Mouse (Mus musculus) c-Kit-positive CD71-positive TER-119-negative erythroid progenitor cells, embryonic 14.5 days (primary cell): Measurements from ENCODE around the gene Plxnb1.
A peak's percentile ranks its signal among the peaks of the same experiment; 100 is the strongest.

Experiments
- DNase-seq: peaks from one replicate; pipeline ENCODE4 v3.0.0-alpha.2; 2013; ENCODE audit warnings: low read depth

Gene Plxnb1

GRCm38 (mm10) chr9:109095137-109095982 is at the start of gene Plxnb1:
Plxnb1 (plus strand) TSS chr9:109095389.
- no peak for DNase-seq

DNA sequence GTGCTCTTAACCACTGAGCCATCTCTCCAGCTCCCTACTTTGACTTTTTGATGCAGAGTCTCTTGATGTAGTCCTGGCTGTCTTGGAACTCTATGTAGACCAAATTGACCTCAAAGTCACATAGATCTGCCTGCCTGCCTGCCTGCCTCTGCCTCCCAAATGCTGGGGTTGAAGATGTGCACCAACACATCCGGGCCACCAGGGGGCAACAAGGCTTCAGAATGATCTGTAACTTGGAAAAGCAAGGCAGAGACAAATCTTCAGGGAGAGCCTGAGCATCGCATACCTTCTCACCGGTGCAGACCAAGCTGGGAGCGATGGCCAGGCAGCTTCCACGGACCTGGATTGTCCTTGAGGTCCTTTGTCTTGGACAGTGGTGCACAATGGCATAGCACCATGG is 48.9 kb upstream of the Plxnb1 start:
- peak; percentile 56 for DNase-seq

GRCm38 (mm10) chr9:109049316-109049715 is 45.9 kb upstream of the Plxnb1 start:
- DNase-seq, result no peak

DNA sequence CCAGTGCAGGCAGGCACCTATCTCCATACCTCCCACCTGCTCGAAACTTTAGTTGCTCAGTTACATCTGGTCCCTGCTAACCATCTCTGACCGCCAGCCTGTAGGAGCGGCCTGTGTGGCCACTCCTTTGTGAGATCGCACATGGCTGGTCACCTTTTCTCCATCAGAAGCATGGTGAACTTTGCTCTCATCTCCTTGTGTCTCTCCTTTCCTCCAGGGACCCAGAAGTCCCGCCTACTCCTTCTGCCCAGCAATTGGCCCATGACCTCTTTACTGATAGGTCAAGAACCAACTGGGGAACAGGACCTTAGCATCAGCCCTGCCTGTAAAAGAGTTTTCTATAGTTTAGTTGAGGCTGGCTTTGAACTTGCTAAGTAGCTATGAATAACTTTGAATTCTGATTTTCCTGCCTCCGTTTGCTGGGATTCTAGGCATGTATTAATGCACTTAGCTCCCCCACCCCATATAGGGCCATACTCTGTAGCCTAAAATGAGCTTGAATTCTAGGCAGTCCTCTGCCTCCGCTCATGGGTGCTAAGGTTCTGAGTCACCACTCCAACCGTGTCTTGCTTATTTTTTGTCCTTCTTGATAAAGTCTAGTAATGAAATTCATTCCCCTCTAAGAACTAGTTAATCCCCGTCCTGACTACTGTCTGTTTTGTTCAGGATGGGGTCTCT is 45.1 kb upstream of the Plxnb1 start:
- no peak for DNase-seq

GRCm38 (mm10) chr9:109050674-109050997 is 44.6 kb upstream of the Plxnb1 start:
- no peak for DNase-seq

DNA sequence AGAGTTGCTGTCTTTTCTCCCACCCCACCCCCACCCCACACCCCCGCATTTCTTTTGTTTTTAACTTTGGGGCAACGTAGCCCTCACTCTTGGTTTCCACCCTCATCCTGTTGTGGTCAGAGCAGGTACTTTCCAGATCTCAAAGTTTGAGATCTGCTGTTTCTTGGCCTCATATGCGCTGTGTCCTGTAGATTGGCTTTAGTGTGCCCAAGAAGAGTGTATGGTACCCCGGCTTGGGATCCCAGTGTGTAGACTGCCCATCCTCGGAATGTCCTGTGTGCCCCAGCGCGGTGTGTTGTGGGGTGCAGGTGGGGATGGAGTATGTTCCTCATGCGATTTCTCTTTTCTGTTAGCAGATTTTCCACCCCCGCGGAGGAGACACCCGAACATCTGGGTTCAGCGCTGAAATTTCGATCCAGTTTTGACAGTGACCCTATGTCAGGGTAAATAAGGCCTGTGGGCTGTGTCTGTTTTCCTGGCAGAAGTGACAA is 44.1 kb upstream of the Plxnb1 start:
- no peak for DNase-seq

- no peak for DNase-seq
Measured at GRCm38 (mm10) chr9:109051651-109052489, 43.3 kb upstream of the Plxnb1 start.

- no peak for DNase-seq
Measured at GRCm38 (mm10) chr9:109052490-109053260, 42.5 kb upstream of the Plxnb1 start.

- DNase-seq, result no peak
Measured at GRCm38 (mm10) chr9:109053366-109053765, 41.8 kb upstream of the Plxnb1 start.

- no peak for DNase-seq
Measured at GRCm38 (mm10) chr9:109053851-109054250, 41.3 kb upstream of the Plxnb1 start.

DNA sequence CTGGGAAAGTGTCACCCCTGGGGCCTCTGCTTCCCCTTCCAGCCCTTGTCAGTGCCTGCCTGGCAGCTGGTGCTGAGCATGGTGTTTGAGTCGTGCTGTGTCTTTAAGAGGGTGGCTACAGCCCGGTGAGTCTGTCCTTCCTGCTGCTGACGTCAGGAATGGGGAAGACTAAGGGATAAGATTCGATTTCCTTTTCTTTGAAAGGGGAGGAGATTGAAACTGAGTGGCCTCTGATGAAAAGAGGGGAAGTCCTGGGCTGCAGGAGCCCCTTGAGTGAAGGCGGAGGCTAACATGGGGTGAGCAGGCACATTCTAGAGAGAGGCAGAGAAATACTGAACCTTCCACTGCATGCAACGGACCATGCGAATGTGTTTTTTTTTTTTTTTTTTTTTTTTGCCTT is 40.5 kb upstream of the Plxnb1 start:
- peak; percentile 58 for DNase-seq

DNA sequence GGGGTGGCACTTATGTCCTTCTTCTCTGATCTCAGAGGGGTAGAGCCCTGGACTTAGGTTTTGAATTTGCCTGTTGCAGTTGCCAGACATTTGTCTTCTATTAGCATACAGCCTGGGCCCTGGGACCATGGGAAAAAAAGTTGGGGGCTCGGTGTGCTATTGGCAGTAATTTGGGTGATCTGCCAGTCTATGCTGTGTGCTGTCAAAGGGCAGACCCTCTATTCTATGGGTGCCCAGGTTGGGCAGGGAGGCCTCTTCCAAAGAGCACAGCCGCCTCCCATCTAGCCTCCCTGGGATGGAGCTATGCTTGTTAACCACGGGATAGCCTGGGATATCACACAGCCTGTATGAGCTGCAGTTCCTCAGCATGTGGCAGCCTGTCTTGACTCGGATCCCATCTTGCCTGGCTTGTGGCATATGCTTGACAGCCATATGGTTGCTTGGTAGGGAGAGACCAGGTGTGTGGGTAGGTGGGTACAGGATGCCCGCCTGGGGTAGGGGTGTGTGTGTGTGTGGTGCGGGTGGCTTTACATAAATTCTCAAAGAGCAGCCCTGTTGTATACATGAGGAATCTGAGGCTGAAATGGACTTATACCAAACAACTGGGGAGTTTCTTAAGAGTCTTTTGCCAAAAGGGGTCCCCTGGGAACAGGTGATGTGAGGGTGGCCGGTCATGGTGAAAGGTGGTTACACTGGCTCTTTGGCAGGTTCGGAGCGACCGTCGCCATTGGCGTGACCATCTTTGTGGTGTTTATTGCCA is 39.7 kb upstream of the Plxnb1 start:
- DNase-seq, result no peak

DNA sequence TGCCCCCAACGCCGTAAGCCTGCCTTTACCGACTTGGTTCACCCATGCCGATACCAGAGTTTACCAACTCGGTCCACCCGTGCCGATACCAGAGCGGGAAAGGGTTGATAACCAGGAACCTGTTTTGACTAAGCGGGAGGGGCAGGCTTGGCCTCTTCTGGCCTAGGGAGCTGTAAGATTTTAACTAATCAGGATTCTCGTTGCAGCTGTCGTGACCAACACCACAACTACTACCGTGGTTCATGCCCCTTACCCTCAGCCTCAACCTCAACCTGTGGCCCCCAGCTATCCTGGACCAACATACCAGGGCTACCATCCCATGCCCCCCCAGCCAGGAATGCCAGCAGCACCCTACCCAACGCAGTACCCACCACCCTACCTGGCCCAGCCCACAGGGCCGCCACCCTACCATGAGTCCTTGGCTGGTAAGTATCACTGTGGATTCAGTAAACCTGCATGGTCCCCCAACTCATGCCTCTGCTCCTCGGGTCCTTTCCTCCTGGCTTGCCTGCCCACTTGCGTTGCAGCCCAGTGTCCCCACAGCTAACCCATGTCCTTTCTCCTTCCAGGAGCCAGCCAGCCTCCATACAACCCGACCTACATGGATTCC is 39.0 kb upstream of the Plxnb1 start:
- no peak for DNase-seq

- no peak for DNase-seq
Measured at GRCm38 (mm10) chr9:109056916-109057315, 38.3 kb upstream of the Plxnb1 start.

GRCm38 (mm10) chr9:109057543-109057942 is 37.6 kb upstream of the Plxnb1 start:
- DNase-seq, result no peak

DNA sequence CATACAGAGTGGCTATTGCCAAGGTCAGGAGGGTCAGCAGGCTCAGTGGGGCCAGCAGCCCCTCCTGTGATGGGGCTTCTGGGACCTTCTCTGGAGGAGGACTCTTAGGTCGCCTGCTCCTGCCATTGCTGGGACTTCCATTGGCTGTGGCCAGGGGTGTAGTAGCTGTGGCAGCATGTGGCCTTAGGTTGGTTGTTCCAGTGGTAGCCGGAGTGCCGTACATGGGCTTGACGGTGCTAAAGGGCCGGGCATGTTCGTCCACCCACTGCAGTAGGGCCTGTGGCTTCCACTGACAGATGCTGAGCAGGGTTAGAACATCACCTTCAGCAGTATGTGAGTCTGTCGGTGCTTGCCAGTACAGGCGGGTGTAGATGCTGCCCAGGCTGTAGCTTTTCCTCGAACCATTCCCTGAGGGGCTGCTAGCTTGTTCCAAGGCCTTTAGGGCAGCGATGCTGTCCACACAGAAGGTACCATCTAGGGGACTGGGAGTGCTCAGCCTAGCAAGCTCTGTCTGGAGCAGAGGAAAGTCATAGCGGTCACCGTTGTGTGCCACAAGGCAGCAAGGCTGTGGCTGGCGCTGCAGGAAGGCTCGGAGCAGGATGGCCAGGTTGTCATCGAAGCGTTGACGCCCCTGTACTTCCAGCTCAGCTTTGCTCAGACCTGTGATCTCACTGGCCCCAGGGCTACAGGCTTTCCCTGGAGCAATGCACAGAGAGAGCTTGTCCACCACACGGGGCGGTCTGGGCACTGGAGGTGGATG is 37.0 kb upstream of the Plxnb1 start:
- no peak for DNase-seq

DNA sequence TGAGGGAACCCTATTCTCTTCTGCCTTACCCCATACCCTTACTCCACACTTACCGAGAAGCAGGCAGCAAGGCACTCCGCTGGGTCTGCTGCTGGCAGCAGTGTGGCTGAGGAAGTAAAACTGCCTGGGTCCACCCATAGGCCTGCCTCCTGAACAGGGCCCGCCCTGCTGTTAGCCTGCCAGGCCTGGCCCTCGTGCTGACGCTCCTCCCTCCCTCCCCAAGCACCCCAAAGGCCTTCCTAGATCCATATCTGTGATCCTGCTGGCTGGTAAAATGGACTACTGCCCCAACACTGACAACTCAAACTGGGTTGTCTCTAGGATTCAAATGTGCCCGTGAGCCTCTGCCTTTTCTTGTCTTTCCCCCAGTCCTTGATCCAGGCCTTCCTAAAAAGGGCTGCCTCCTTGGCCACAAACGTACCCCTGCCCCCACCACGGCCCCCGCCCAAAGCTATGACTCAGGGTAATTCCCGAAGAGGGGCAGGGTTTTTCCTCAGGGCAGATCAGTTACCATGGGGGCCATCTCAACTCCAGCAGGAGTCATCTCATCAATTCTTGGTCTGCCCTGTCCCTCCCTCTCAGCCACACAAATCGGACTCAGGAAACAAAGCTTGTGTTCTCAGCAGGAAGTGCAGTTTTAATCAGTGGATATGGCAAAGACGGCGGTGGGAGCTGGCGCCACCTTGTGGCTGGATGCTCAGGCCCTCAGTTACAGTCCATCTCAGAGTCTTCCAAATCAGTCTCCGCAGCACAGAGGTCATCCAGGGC is 35.9 kb upstream of the Plxnb1 start, which contains the start of gene Trex1:
Gene Trex1, minus strand, starts transcription at position 599 of the 768 bp plus-strand sequence.
- DNase-seq, result peak; percentile 78

- no peak for DNase-seq
Measured at GRCm38 (mm10) chr9:109060184-109060897, 34.8 kb upstream of the Plxnb1 start.
